Mouse (Mus musculus) MEL (cell line): ENCODE measurements at regions not wholly inside any gene's neighbourhood (a gene's known extent, or its start where the extent isn't known, plus 50 kb on each side); places are given as distances from the start of the nearest gene placed in this dataset.

Source experiments
- DNase-seq: peaks from one replicate; pipeline ENCODE4 v3.0.0; 2011; ENCODE audit warnings: low read depth, low spot score
- H3K27ac ChIP-seq: 2 replicates; pipeline ENCODE4 v1.5.1; 2012; ENCODE audit warnings: low read depth, mild to moderate bottlenecking, control low read depth, low read length, moderate library complexity; ENCODE audit not compliant: control insufficient read depth
- H3K27me3 ChIP-seq, 2 experiments: fragments of 150-350 bp in 1 of 2; sonication (generic) in 1 of 2; 2 replicates each; pipeline ENCODE4 v1.6.1; 2012; ENCODE audit warnings: low read length in 2 of 2, mild to moderate bottlenecking in 2 of 2, improper control_type of control experiment in 1 of 2, moderate library complexity in 1 of 2; ENCODE audit not compliant: insufficient read depth in 2 of 2, control insufficient read depth in 1 of 2
- H3K36me3 ChIP-seq, 2 experiments: 2 replicates each; pipeline ENCODE4 v1.6.1; 2012 to 2014; ENCODE audit warnings: low read length in 2 of 2, improper control_type of control experiment in 1 of 2, inconsistent platforms in 1 of 2, mild to moderate bottlenecking in 1 of 2; ENCODE audit not compliant: insufficient read depth in 2 of 2, control insufficient read depth in 1 of 2
- H3K4me1 ChIP-seq, 2 experiments: fragments of 150-350 bp in 1 of 2; sonication (generic) in 1 of 2; 2 replicates each; pipeline ENCODE4 v1.6.1; 2012; ENCODE audit warnings: low read length in 2 of 2, improper control_type of control experiment in 1 of 2, mild to moderate bottlenecking in 1 of 2; ENCODE audit not compliant: insufficient read depth in 2 of 2, control insufficient read depth in 1 of 2
- H3K4me3 ChIP-seq, 2 experiments: fragments of 150-350 bp in 1 of 2; sonication (generic) in 1 of 2; 2 replicates each; pipeline ENCODE4 v1.5.1; 2012; ENCODE audit warnings: low read depth in 2 of 2, low read length in 2 of 2, mild to moderate bottlenecking in 2 of 2, moderate library complexity in 2 of 2, control low read depth in 1 of 2, improper control_type of control experiment in 1 of 2; ENCODE audit not compliant: control insufficient read depth in 1 of 2, insufficient read depth in 1 of 2
- H3K79me2 ChIP-seq: 2 replicates; pipeline ENCODE4 v1.6.1; 2012; ENCODE audit warnings: mild to moderate bottlenecking, low read length, moderate library complexity; ENCODE audit not compliant: control insufficient read depth, poor library complexity, insufficient read depth
- H3K9ac ChIP-seq: 2 replicates; pipeline ENCODE4 v1.6.1; 2012; ENCODE audit warnings: low read depth, mild to moderate bottlenecking, control low read depth, low read length, moderate library complexity; ENCODE audit not compliant: control insufficient read depth, poor library complexity, severe bottlenecking
- H3K9me3 ChIP-seq: fragments of 150-350 bp; sonication (generic); replicated peaks from 2 replicates; pipeline ENCODE4 v1.6.1; 2012; ENCODE audit warnings: mild to moderate bottlenecking, low read length, improper control_type of control experiment, moderate library complexity; ENCODE audit not compliant: insufficient read depth
- BHLHE40 ChIP-seq: IDR thresholded peaks from 2 replicates; pipeline ENCODE4 v1.6.1; 2012; ENCODE audit warnings: low read depth, mild to moderate bottlenecking, inconsistent platforms, low read length, improper control_type of control experiment, borderline replicate concordance
- CHD2 ChIP-seq: IDR thresholded peaks from 2 replicates; pipeline ENCODE4 v1.6.1; 2011; ENCODE audit warnings: low read length, improper control_type of control experiment
- CTCF ChIP-seq, 3 experiments: IDR thresholded peaks in 2 of 3; conservative IDR thresholded peaks in 1 of 3; 2 replicates each; pipeline ENCODE4 v1.5.1; 2011 to 2012; ENCODE audit warnings: low read length in 3 of 3, low read depth in 2 of 3, mild to moderate bottlenecking in 2 of 3, improper control_type of control experiment in 1 of 3, inconsistent platforms in 1 of 3, mixed read lengths in 1 of 3, moderate library complexity in 1 of 3; ENCODE audit not compliant: control insufficient read depth in 1 of 3, insufficient read depth in 1 of 3, poor library complexity in 1 of 3, severe bottlenecking in 1 of 3
- EP300 ChIP-seq, 2 experiments: IDR thresholded peaks; 2 replicates each; pipeline ENCODE4 v1.6.1; 2011; ENCODE audit warnings: improper control_type of control experiment in 2 of 2, low read length in 2 of 2, low read depth in 1 of 2, mild to moderate bottlenecking in 1 of 2
- GABPA ChIP-seq: IDR thresholded peaks from 2 replicates; pipeline ENCODE4 v1.6.1; 2012; ENCODE audit warnings: low read depth, mild to moderate bottlenecking, inconsistent platforms, low read length, improper control_type of control experiment, moderate library complexity
- HCFC1 ChIP-seq: IDR thresholded peaks from 2 replicates; pipeline ENCODE4 v1.6.1; 2012; ENCODE audit warnings: low read depth, mild to moderate bottlenecking, inconsistent platforms, low read length, improper control_type of control experiment, moderate library complexity
- KAT2A ChIP-seq: conservative IDR thresholded peaks from 2 replicates; pipeline ENCODE4 v1.6.1; 2012; ENCODE audit warnings: low read depth, low read length, improper control_type of control experiment, inconsistent platforms
- MAFK ChIP-seq: IDR thresholded peaks from 2 replicates; pipeline ENCODE4 v1.6.1; 2011; ENCODE audit warnings: low read depth, mild to moderate bottlenecking, low read length, improper control_type of control experiment, borderline replicate concordance
- MAZ ChIP-seq: IDR thresholded peaks from 2 replicates; pipeline ENCODE4 v1.6.1; 2012; ENCODE audit warnings: low read depth, mild to moderate bottlenecking, inconsistent platforms, low read length, improper control_type of control experiment
- MEF2A ChIP-seq: IDR thresholded peaks from 2 replicates; pipeline ENCODE4 v1.6.1; 2014; ENCODE audit warnings: low read depth, mild to moderate bottlenecking, inconsistent platforms, low read length, improper control_type of control experiment; ENCODE audit not compliant: poor library complexity, insufficient replicate concordance, severe bottlenecking; ENCODE audit errors: extremely low read depth
- MYB ChIP-seq: IDR thresholded peaks from 2 replicates; pipeline ENCODE4 v1.6.1; 2011; ENCODE audit warnings: mild to moderate bottlenecking, low read depth, low read length, improper control_type of control experiment
- MYC ChIP-seq: IDR thresholded peaks from 2 replicates; pipeline ENCODE4 v1.6.1; 2011; ENCODE audit warnings: low read depth, mild to moderate bottlenecking, low read length, improper control_type of control experiment, moderate library complexity
- NELFE ChIP-seq: IDR thresholded peaks from 2 replicates; pipeline ENCODE4 v1.6.1; 2011; ENCODE audit warnings: low read depth, low read length, improper control_type of control experiment
- NRF1 ChIP-seq: IDR thresholded peaks from 2 replicates; pipeline ENCODE4 v1.6.1; 2014; ENCODE audit warnings: low read depth, mild to moderate bottlenecking, inconsistent platforms, low read length, improper control_type of control experiment, moderate library complexity; ENCODE audit not compliant: poor library complexity, insufficient read depth, severe bottlenecking
- POLR2A ChIP-seq, 2 experiments: IDR thresholded peaks; 2 replicates each; pipeline ENCODE4 v1.6.1; 2011 to 2012; ENCODE audit warnings: low read length in 2 of 2, mild to moderate bottlenecking in 2 of 2, control low read depth in 1 of 2, improper control_type of control experiment in 1 of 2, low read depth in 1 of 2, moderate library complexity in 1 of 2; ENCODE audit not compliant: control insufficient read depth in 1 of 2, insufficient read depth in 1 of 2, poor library complexity in 1 of 2
- POLR2AphosphoS2 ChIP-seq: IDR thresholded peaks from 2 replicates; pipeline ENCODE4 v1.6.1; 2011; ENCODE audit warnings: low read length, improper control_type of control experiment
- POLR2AphosphoS5 ChIP-seq: IDR thresholded peaks from 2 replicates; pipeline ENCODE4 v1.6.1; 2012; ENCODE audit warnings: low read depth, borderline replicate concordance, mild to moderate bottlenecking, inconsistent platforms, low read length, moderate library complexity, mixed read lengths
- RAD21 ChIP-seq: IDR thresholded peaks from 2 replicates; pipeline ENCODE4 v1.6.1; 2011; ENCODE audit warnings: mild to moderate bottlenecking, low read depth, low read length, improper control_type of control experiment
- RCOR1 ChIP-seq: IDR thresholded peaks from 2 replicates; pipeline ENCODE4 v1.6.1; 2012; ENCODE audit warnings: low read depth, mild to moderate bottlenecking, inconsistent platforms, low read length, improper control_type of control experiment
- SIN3A ChIP-seq: IDR thresholded peaks from 2 replicates; pipeline ENCODE4 v1.6.1; 2012; ENCODE audit warnings: low read length, improper control_type of control experiment, inconsistent platforms
- TAL1 ChIP-seq: IDR thresholded peaks from 2 replicates; pipeline ENCODE4 v1.6.1; 2012; ENCODE audit warnings: mild to moderate bottlenecking, inconsistent platforms, low read length, moderate library complexity, mixed read lengths
- TCF12 ChIP-seq: IDR thresholded peaks from 2 replicates; pipeline ENCODE4 v1.6.1; 2014; ENCODE audit warnings: low read depth, mild to moderate bottlenecking, inconsistent platforms, low read length, improper control_type of control experiment, moderate library complexity
- UBTF ChIP-seq: IDR thresholded peaks from 2 replicates; pipeline ENCODE4 v1.6.1; 2012; ENCODE audit warnings: low read depth, mild to moderate bottlenecking, inconsistent platforms, low read length, improper control_type of control experiment, moderate library complexity, borderline replicate concordance; ENCODE audit not compliant: insufficient read depth
- USF2 ChIP-seq, 2 experiments: IDR thresholded peaks; 2 replicates each; pipeline ENCODE4 v1.6.1; 2011 to 2012; ENCODE audit warnings: improper control_type of control experiment in 2 of 2, low read length in 2 of 2, borderline replicate concordance in 1 of 2, inconsistent platforms in 1 of 2, low read depth in 1 of 2, mild to moderate bottlenecking in 1 of 2; ENCODE audit not compliant: insufficient read depth in 1 of 2
- ZC3H11A ChIP-seq: IDR thresholded peaks from 2 replicates; pipeline ENCODE4 v1.6.1; 2012; ENCODE audit warnings: low read depth, mild to moderate bottlenecking, inconsistent platforms, low read length, improper control_type of control experiment
- ZKSCAN1 ChIP-seq: IDR thresholded peaks from 2 replicates; pipeline ENCODE4 v1.6.1; 2012; ENCODE audit warnings: low read depth, mild to moderate bottlenecking, inconsistent platforms, low read length, improper control_type of control experiment, moderate library complexity
- ZMIZ1 ChIP-seq: IDR thresholded peaks from 2 replicates; pipeline ENCODE4 v1.6.1; 2012; ENCODE audit warnings: low read depth, mild to moderate bottlenecking, inconsistent platforms, low read length, improper control_type of control experiment, moderate library complexity

- Histone ChIP-seq H3K36me3 (no peaks in the 10 kb centered on the region), H3K4me1 (no peaks in the 10 kb centered on the region), H3K9me3 (no peaks in the 10 kb centered on the region), H3K4me3 (no peak overlapping the region), H3K27ac (no peak overlapping the region), H3K27me3 (no peaks in the 10 kb centered on the region; a peak in 2 of 4 replicates), H3K79me2 (no peaks in the 10 kb centered on the region)
- no peak for DNase-seq
- no peak for TF ChIP-seq ZKSCAN1
- no peak for TF ChIP-seq BHLHE40
- no peak for TF ChIP-seq UBTF
- TF ChIP-seq KAT2A: no peak
- TF ChIP-seq SIN3A: no peak
- TF ChIP-seq TAL1: no peak
- TF ChIP-seq POLR2AphosphoS2: no peak
- TF ChIP-seq MEF2A: no peak
- no peak for TF ChIP-seq GABPA
- TF ChIP-seq TCF12: no peak
- no peak for TF ChIP-seq RCOR1
- TF ChIP-seq RAD21: no peak
- no peak for TF ChIP-seq ZC3H11A
- no peak for TF ChIP-seq MAFK
- TF ChIP-seq MAZ: no peak
- no peak for TF ChIP-seq NRF1
- TF ChIP-seq CHD2: no peak
- no peak for TF ChIP-seq USF2 (IDR thresholded peaks at IDR 0.05; ENCODE audit: borderline replicate concordance in 1 of 2, insufficient read depth in 1 of 2, low read depth in 1 of 2, low read length in 2 of 2)
- TF ChIP-seq NELFE: no peak
- no peak for TF ChIP-seq POLR2AphosphoS5
- TF ChIP-seq, all 39 proteins: peak for 0
- no peak overlapping the region for H3K9ac ChIP-seq
Measured at GRCm38 (mm10) chr12:54349403-54349802, 145.7 kb upstream of the Egln3 start.

DNA sequence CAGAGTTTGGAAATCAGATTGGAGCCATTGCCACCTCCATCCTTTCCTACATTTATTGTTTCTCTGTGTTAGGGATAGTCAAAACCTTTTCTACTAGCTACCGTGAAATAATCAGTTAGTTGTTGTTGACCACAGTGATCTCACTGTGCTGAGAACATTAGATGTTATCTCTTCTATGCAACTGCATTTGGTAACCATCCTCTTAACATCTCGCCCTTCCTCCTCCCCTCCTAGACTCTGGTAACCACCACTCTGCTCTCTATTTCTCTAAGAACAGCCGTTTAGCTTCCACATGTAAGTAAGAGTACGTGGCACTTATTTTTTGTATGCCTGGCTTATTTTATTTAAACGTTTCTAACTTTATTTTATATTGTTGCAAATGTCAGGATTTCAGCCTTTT lies 139.8 kb upstream of the Egln3 start:
- H3K27ac ChIP-seq: no peak overlapping the region
- TF ChIP-seq HCFC1: no peak
- no peak for TF ChIP-seq CHD2
- no peak for TF ChIP-seq MYB
- no peak for TF ChIP-seq MYC
- TF ChIP-seq KAT2A: no peak
- TF ChIP-seq TAL1: no peak
- TF ChIP-seq ZMIZ1: no peak
- TF ChIP-seq CTCF (IDR thresholded peaks at IDR 0.05 in 2 of 3, conservative IDR thresholded peaks at IDR 0.05 in 1 of 3; ENCODE audit: control insufficient read depth in 1 of 3, insufficient read depth in 1 of 3, low read depth in 2 of 3, low read length in 3 of 3, poor library complexity in 1 of 3, severe bottlenecking in 1 of 3): no peak
- TF ChIP-seq RAD21: no peak
- no peak for TF ChIP-seq POLR2AphosphoS5
- no peak for TF ChIP-seq BHLHE40
- TF ChIP-seq POLR2A (IDR thresholded peaks at IDR 0.05; ENCODE audit: control insufficient read depth in 1 of 2, insufficient read depth in 1 of 2, low read depth in 1 of 2, low read length in 2 of 2, poor library complexity in 1 of 2): no peak
- TF ChIP-seq EP300 (IDR thresholded peaks at IDR 0.05; ENCODE audit: low read depth in 1 of 2, low read length in 2 of 2): no peak
- DNase-seq: no peak
- H3K79me2 ChIP-seq: no peaks in the 10 kb centered on the region
- no peak overlapping the region for H3K4me3 ChIP-seq
- H3K27me3 ChIP-seq: peaks cover 0 to under 1% of the 10 kb centered on the region in 2 experiments; a peak in 3 of 4 replicates
- H3K9ac ChIP-seq: no peak overlapping the region
- H3K4me1 ChIP-seq: no peaks in the 10 kb centered on the region
- H3K9me3 ChIP-seq: no peaks in the 10 kb centered on the region
- H3K36me3 ChIP-seq: no peaks in the 10 kb centered on the region
